Mouse (Mus musculus): Measurements from ENCODE around the gene Apc2. TPM values are rescaled to one million over a fixed set of nuclear protein-coding genes. Genes with fewer than 3 reads are reported as not detected.

The Apc2 gene
- polyA plus RNA-seq, 1 experiment from 2014 or later: 4.5 TPM

DNA sequence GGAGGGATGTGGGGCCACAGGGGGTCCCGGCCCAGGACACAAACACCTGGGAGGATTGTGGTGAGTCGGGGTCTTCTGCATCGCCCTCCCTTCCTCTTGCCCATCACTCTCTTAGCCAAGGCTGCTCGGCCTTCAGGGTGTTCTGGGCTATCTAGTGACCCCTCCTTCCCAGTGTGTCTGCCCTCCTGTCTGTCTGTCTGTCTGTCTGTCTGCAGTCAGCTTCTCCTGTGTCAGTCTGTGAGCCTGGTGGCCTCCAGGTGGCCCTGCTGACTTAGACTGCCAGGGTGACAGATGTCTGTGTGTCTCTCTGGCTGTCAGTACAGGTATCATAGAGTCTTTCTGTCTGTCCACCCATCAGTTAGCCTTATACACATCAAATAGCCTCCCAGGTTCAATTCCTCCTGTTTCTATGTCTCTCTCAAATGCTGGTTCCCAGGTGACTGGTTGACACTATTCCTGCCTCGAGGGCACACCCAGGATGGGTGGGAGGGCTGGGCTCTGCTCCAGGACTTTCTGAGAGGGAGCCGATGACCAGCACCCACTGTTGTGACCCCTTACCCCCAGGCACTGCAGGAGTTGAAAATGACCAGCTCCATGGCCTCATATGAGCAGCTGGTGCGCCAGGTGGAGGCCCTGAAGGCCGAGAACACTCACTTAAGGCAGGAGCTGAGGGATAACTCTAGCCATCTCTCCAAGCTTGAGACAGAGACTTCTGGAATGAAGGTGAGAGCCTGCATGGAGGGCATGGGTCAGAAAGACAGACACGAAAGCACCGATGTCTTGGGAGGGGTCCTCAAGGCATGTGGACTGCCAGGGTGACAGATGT lies 5.7 kb downstream of the Apc2 start:
- no peak for DNase-seq (ENCODE audit: low spot score)
- Histone ChIP-seq H3K27me3 (ENCODE audit: control insufficient read depth, insufficient read depth, low read length) (peaks cover 69% of the 10 kb centered on the region), H3K4me3 (ENCODE audit: low read depth, low read length) (no peak overlapping the region), H3K27ac (replicated peaks; ENCODE audit: low read depth, low read length) (no peak overlapping the region), H3K36me3 (ENCODE audit: control insufficient read depth, insufficient read depth, low read length) (no peaks in the 10 kb centered on the region), H3K9ac (ENCODE audit: low read length) (no peak overlapping the region), H3K4me1 (ENCODE audit: control insufficient read depth, insufficient read depth, low read length) (peaks cover 8% of the 10 kb centered on the region), H3K9me3 (ENCODE audit: control insufficient read depth, low read length) (no peaks in the 10 kb centered on the region), H3K4me2 (ENCODE audit: low read depth, severe bottlenecking) (no peak overlapping the region)
- no peak for ATAC-seq (ENCODE audit: insufficient number of reproducible peaks, low FRiP score, low TSS enrichment, low read depth)
- 79% methylated on average over 10 of the region's 10 CpGs for WGBS

- peaks cover 75% of the 10 kb centered on the region for H3K27me3 ChIP-seq (ENCODE audit: control insufficient read depth, insufficient read depth, low read length)
- 43% methylated on average over 5 of the region's 5 CpGs for WGBS
- H3K4me3 ChIP-seq (ENCODE audit: low read depth, low read length): no peak overlapping the region
- no peak overlapping the region for H3K9ac ChIP-seq (ENCODE audit: low read length)
- no peaks in the 10 kb centered on the region for H3K36me3 ChIP-seq (ENCODE audit: control insufficient read depth, insufficient read depth, low read length)
- H3K4me2 ChIP-seq (ENCODE audit: low read depth, severe bottlenecking): no peak overlapping the region
- H3K27ac ChIP-seq (replicated peaks; ENCODE audit: low read depth, low read length): no peak overlapping the region
- H3K9me3 ChIP-seq (ENCODE audit: control insufficient read depth, low read length): no peaks in the 10 kb centered on the region
- ATAC-seq (ENCODE audit: insufficient number of reproducible peaks, low FRiP score, low TSS enrichment, low read depth): no peak
- 0 out of 2 replicates have a peak, but pooled peaks cover 3% of the 10 kb centered on the region for H3K4me1 ChIP-seq (ENCODE audit: control insufficient read depth, insufficient read depth, low read length)
- no peak for DNase-seq (ENCODE audit: low spot score)
Observed at GRCm38 (mm10) chr10:80302082-80302355, 6.2 kb downstream of the Apc2 start.

- H3K27me3 ChIP-seq (ENCODE audit: control insufficient read depth, insufficient read depth, low read length): peaks cover 77% of the 10 kb centered on the region
- H3K4me3 ChIP-seq (ENCODE audit: low read depth, low read length): no peak overlapping the region
- no peak overlapping the region for H3K4me2 ChIP-seq (ENCODE audit: low read depth, severe bottlenecking)
- H3K27ac ChIP-seq (replicated peaks; ENCODE audit: low read depth, low read length): no peak overlapping the region
- 0 out of 2 replicates have a peak, but pooled peaks cover 3% of the 10 kb centered on the region for H3K4me1 ChIP-seq (ENCODE audit: control insufficient read depth, insufficient read depth, low read length)
- no peak for ATAC-seq (ENCODE audit: insufficient number of reproducible peaks, low FRiP score, low TSS enrichment, low read depth)
- no peak for DNase-seq (ENCODE audit: low spot score)
- no peak overlapping the region for H3K9ac ChIP-seq (ENCODE audit: low read length)
- WGBS: 15% methylated on average over 9 of the region's 9 CpGs
- H3K9me3 ChIP-seq (ENCODE audit: control insufficient read depth, low read length): no peaks in the 10 kb centered on the region
- H3K36me3 ChIP-seq (ENCODE audit: control insufficient read depth, insufficient read depth, low read length): no peaks in the 10 kb centered on the region
Observed at GRCm38 (mm10) chr10:80302471-80302881, 6.7 kb downstream of the Apc2 start.

DNA sequence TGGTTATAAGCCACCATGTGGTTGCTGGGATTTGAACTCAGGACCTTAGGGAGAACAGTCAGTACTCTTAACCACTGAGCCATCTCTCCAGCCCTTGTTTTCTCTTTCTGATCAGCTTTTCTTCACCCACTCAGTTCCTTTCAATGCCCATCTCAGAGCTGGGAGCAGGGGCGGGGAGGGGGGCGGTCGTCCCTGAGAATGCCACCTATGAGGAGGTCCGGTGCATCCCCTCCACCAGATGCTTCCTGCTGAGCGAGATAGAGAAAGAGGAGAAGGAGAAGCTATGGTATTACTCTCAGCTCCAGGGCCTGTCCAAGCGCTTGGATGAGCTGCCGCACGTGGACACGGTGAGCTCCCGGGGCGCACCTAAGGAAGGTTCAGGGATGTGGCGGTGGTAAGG lies 8.7 kb downstream of the Apc2 start:
- Histone ChIP-seq H3K27ac (replicated peaks; ENCODE audit: low read depth, low read length) (no peak overlapping the region), H3K4me2 (ENCODE audit: low read depth, severe bottlenecking) (no peak overlapping the region)

GRCm38 (mm10) chr10:80304862-80305261 lies 9.1 kb downstream of the Apc2 start:
- no peaks in the 10 kb centered on the region for H3K9me3 ChIP-seq (ENCODE audit: control insufficient read depth, low read length)
- H3K27me3 ChIP-seq (ENCODE audit: control insufficient read depth, insufficient read depth, low read length): peaks cover 63% of the 10 kb centered on the region
- 9% methylated on average over 25 of the region's 25 CpGs for WGBS
- H3K4me3 ChIP-seq (ENCODE audit: low read depth, low read length): no peak overlapping the region
- no peak overlapping the region for H3K9ac ChIP-seq (ENCODE audit: low read length)
- DNase-seq (ENCODE audit: low spot score): no peak
- H3K4me1 ChIP-seq (ENCODE audit: control insufficient read depth, insufficient read depth, low read length): 0 out of 2 replicates have a peak, but pooled peaks cover 3% of the 10 kb centered on the region
- no peak overlapping the region for H3K27ac ChIP-seq (replicated peaks; ENCODE audit: low read depth, low read length)
- no peaks in the 10 kb centered on the region for H3K36me3 ChIP-seq (ENCODE audit: control insufficient read depth, insufficient read depth, low read length)
- H3K4me2 ChIP-seq (ENCODE audit: low read depth, severe bottlenecking): no peak overlapping the region
- no peak for ATAC-seq (ENCODE audit: insufficient number of reproducible peaks, low FRiP score, low TSS enrichment, low read depth)

More for the DNA sequence above, 8.7 kb downstream of the Apc2 start:
- no peaks in the 10 kb centered on the region for H3K9me3 ChIP-seq (ENCODE audit: control insufficient read depth, low read length)
- 0 out of 2 replicates have a peak, but pooled peaks cover 3% of the 10 kb centered on the region for H3K4me1 ChIP-seq (ENCODE audit: control insufficient read depth, insufficient read depth, low read length)
- ATAC-seq (ENCODE audit: insufficient number of reproducible peaks, low FRiP score, low TSS enrichment, low read depth) (no peak), DNase-seq (ENCODE audit: low spot score) (no peak)
- WGBS: 17% methylated on average over 12 of the region's 12 CpGs
- no peak overlapping the region for H3K4me3 ChIP-seq (ENCODE audit: low read depth, low read length)
- H3K27me3 ChIP-seq (ENCODE audit: control insufficient read depth, insufficient read depth, low read length): peaks cover 66% of the 10 kb centered on the region
- no peak overlapping the region for H3K9ac ChIP-seq (ENCODE audit: low read length)
- H3K36me3 ChIP-seq (ENCODE audit: control insufficient read depth, insufficient read depth, low read length): no peaks in the 10 kb centered on the region

- no peaks in the 10 kb centered on the region for H3K36me3 ChIP-seq (ENCODE audit: control insufficient read depth, insufficient read depth, low read length)
- peaks cover 73% of the 10 kb centered on the region for H3K27me3 ChIP-seq (ENCODE audit: control insufficient read depth, insufficient read depth, low read length)
- 0 out of 2 replicates have a peak, but pooled peaks cover 1% of the 10 kb centered on the region for H3K4me1 ChIP-seq (ENCODE audit: control insufficient read depth, insufficient read depth, low read length)
- H3K4me3 ChIP-seq (ENCODE audit: low read depth, low read length): no peak overlapping the region
- DNase-seq (ENCODE audit: low spot score) (no peak), ATAC-seq (ENCODE audit: insufficient number of reproducible peaks, low FRiP score, low TSS enrichment, low read depth) (no peak)
- 78% methylated on average over 16 of the region's 16 CpGs for WGBS
- H3K4me2 ChIP-seq (ENCODE audit: low read depth, severe bottlenecking): no peak overlapping the region
- no peaks in the 10 kb centered on the region for H3K9me3 ChIP-seq (ENCODE audit: control insufficient read depth, low read length)
- H3K9ac ChIP-seq (ENCODE audit: low read length): no peak overlapping the region
- H3K27ac ChIP-seq (replicated peaks; ENCODE audit: low read depth, low read length): no peak overlapping the region
Observed at GRCm38 (mm10) chr10:80311560-80311959, 15.8 kb downstream of the Apc2 start.

DNA sequence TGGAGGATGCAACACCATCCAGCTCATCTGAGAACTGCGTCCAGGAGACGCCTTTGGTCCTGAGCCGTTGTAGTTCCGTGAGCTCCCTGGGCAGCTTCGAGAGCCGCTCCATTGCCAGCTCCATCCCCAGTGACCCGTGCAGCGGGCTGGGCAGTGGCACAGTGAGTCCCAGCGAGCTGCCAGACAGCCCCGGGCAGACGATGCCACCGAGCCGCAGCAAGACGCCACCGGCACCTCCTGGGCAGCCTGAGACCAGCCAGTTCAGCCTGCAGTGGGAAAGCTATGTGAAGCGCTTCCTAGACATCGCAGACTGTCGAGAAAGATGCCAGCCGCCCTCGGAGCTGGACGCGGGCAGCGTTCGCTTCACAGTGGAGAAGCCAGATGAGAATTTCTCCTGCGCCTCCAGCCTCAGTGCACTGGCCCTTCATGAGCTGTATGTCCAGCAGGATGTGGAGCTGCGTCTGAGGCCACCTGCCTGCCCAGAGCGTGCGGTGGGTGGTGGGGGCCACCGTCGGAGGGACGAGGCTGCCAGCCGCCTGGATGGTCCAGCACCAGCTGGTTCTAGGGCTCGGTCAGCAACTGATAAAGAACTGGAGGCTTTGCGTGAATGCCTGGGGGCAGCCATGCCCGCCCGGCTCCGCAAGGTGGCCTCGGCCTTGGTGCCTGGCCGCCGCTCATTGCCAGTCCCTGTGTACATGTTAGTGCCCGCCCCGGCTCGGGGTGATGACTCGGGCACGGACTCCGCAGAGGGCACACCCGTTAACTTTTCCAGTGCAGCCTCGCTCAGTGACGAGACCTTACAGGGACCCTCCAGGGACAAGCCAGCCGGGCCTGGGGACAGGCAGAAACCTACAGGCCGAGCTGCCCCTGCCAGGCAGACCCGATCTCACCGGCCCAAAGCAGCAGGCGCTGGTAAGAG lies 17.1 kb downstream of the Apc2 start:
- no peak overlapping the region for H3K27ac ChIP-seq (replicated peaks; ENCODE audit: low read depth, low read length)
- no peak for ATAC-seq (ENCODE audit: insufficient number of reproducible peaks, low FRiP score, low TSS enrichment, low read depth)
- no peaks in the 10 kb centered on the region for H3K36me3 ChIP-seq (ENCODE audit: control insufficient read depth, insufficient read depth, low read length)
- H3K9me3 ChIP-seq (ENCODE audit: control insufficient read depth, low read length): no peaks in the 10 kb centered on the region
- H3K4me3 ChIP-seq (ENCODE audit: low read depth, low read length): no peak overlapping the region
- H3K4me1 ChIP-seq (ENCODE audit: control insufficient read depth, insufficient read depth, low read length): 0 out of 2 replicates have a peak, but pooled peaks cover 2% of the 10 kb centered on the region
- no peak for DNase-seq (ENCODE audit: low spot score)
- no peak overlapping the region for H3K4me2 ChIP-seq (ENCODE audit: low read depth, severe bottlenecking)
- H3K27me3 ChIP-seq (ENCODE audit: control insufficient read depth, insufficient read depth, low read length): peaks cover 73% of the 10 kb centered on the region
- no peak overlapping the region for H3K9ac ChIP-seq (ENCODE audit: low read length)
- WGBS: 61% methylated on average over 54 of the region's 54 CpGs

DNA sequence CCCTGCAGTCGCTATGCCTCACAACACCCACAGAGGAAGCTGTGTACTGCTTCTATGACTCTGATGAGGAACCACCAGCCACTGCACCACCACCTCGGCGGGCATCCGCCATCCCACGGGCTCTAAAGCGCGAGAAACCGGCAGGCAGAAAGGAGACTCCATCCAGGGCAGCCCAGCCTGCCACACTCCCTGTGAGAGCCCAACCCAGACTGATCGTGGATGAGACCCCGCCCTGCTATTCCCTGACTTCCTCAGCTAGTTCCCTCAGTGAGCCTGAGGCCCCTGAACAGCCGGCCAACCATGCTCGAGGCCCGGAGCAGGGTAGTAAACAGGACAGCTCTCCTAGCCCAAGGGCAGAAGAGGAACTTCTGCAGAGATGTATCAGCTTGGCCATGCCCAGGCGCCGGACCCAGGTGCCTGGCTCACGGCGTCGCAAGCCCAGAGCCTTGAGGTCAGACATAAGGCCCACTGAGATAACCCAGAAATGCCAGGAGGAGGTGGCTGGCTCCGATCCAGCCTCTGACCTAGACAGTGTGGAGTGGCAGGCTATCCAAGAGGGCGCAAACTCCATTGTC lies 17.9 kb downstream of the Apc2 start:
- Histone ChIP-seq H3K4me3 (ENCODE audit: low read depth, low read length) (no peak overlapping the region), H3K9me3 (ENCODE audit: control insufficient read depth, low read length) (no peaks in the 10 kb centered on the region), H3K27me3 (ENCODE audit: control insufficient read depth, insufficient read depth, low read length) (peaks cover 71% of the 10 kb centered on the region), H3K4me2 (ENCODE audit: low read depth, severe bottlenecking) (no peak overlapping the region), H3K9ac (ENCODE audit: low read length) (no peak overlapping the region), H3K36me3 (ENCODE audit: control insufficient read depth, insufficient read depth, low read length) (peaks cover 3% of the 10 kb centered on the region; the same call in 1 of the 2 replicates), H3K4me1 (ENCODE audit: control insufficient read depth, insufficient read depth, low read length) (0 out of 2 replicates have a peak, but pooled peaks cover 2% of the 10 kb centered on the region), H3K27ac (replicated peaks; ENCODE audit: low read depth, low read length) (no peak overlapping the region)
- ATAC-seq (ENCODE audit: insufficient number of reproducible peaks, low FRiP score, low TSS enrichment, low read depth): no peak
- WGBS: 45% methylated on average over 20 of the region's 20 CpGs
- DNase-seq (ENCODE audit: low spot score): no peak

Data from limb, embryonic 11.5 days (tissue).